Mouse (Mus musculus): ENCODE measurements around the gene Gm49510.

Gene Gm49510

DNA sequence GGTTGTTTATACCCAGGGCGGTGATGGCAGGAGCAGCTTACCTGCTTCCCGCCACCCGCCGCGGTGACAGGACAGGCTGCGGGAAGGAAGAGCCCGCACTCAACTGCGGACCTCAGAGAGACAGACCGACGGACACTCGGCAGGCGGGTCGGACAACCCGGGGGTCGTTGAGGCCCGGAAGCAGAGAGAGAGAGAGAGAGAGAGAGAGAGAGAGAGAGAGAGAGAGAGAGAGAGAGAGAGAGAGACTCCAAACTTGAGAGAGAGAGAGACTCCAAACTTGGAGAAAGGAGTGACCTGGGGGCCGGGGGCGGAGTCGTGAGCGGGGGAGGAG lies at the start of gene Gm49510:
Gm49510 (plus strand) TSS at position 259 of the 331 bp plus-strand sequence.
- in situ Hi-C loops (cut with MboI; ENCODE audit: low pct_unique_long_range_greater_than_20kb in 1 of 2, low sequenced_read_pairs in 2 of 2, unreplicated experiment in 1 of 2) = no loop called here

DNA sequence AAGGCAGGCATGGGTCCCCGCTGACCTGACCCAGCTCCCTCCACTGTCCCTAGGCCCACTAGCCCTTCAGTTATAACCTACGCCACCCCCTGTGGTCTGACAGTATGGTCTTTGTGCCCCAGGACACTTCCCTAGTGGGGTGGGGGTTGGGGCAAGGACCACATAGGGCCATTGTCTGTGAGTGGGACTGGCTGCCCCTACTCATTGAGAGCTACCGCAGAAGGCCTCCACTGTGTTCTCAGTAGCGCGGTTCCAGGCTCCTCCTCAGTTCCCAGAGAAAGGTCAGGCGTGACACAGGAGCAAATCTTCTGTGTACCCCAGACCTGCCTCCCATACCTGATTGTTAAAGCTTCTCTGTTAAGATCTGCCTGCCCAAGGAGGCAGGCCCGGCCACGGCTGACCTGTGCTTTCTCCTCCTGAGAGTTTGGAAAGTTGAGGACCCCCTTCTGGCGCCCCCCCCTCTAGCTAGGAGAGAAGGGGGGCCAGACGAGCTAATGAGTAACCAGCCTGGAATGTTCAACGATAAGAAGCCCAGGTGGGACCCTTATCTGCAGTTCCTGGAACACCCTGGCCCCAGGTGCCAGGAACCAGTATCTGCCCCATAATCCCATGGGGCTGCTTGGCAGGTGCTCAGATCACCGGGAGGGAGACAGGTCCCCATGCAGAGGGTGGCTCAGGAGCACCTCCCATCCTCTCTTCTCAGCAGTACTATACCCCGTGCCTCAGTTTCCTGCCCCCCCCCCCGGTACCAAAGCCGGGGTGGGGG lies 49.2 kb upstream of the Gm49510 start:
- in situ Hi-C loops (cut with MboI; ENCODE audit: low pct_unique_long_range_greater_than_20kb in 1 of 2, low sequenced_read_pairs in 2 of 2, unreplicated experiment in 1 of 2) = loop anchor here in 1 of 2 experiments (10.0 kb wide), 1 partner anchor 225 kb away; no protein-coding TSS in a partner anchor

DNA sequence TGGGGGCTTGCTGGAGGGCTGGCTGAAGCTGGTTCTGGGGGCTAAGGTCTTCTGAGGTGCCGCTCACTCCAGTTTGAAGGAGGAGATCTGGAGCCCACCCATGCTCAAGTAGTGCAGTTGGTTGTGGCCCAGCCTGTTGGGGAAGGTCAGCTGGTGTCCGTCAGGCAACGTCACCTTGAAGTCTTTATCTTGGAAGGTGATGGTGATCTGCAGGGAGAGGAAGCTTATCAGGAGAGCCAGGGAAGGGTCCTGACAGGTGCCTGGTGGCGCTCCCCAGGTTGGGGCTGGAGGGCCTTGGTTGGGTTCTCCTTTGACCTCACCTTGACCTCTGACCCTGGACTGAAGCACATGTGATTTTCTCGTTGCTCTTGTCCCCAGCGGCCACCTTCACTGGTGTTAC lies 48.5 kb upstream of the Gm49510 start:
- in situ Hi-C loops (cut with MboI; ENCODE audit: low pct_unique_long_range_greater_than_20kb in 1 of 2, low sequenced_read_pairs in 2 of 2, unreplicated experiment in 1 of 2) = loop anchor here in 1 of 2 experiments (10.0 kb wide), 1 partner anchor 226 kb away; no protein-coding TSS in a partner anchor

DNA sequence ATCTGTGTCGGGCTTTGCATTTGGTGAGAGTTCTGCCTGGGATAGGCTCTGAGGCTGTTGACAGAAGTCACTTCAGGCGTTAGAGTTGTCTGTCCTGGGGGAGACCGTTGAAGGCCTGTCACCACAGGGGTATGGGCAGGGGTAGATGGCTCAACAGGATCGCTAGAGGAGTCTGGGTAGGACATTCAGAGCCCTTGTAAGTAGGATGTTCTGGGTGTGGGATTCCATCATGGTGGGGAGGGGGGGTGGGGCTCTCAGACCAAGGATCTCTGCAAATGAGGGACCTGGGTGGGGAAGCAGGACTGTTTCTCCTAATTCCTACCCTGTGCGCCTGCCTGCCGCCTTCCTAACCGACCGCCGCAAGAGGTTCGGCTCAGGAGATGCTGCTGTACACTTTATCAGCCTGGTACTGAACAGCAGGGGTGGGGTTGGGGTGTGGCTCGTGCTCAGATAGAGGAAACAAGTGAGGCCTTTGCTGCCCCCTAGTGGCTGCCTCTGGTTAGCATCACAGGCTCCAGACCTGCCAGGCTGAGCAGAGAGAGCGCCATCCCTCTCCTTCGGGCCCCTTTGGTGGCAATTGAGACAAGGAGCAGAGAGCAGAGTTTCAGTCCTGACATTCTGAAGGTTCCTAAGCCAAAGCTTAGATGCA lies 47.8 kb upstream of the Gm49510 start:
- in situ Hi-C loops (cut with MboI; ENCODE audit: low pct_unique_long_range_greater_than_20kb in 1 of 2, low sequenced_read_pairs in 2 of 2, unreplicated experiment in 1 of 2) = loop anchor here in 1 of 2 experiments (10.0 kb wide), 1 partner anchor 227 kb away; no protein-coding TSS in a partner anchor

DNA sequence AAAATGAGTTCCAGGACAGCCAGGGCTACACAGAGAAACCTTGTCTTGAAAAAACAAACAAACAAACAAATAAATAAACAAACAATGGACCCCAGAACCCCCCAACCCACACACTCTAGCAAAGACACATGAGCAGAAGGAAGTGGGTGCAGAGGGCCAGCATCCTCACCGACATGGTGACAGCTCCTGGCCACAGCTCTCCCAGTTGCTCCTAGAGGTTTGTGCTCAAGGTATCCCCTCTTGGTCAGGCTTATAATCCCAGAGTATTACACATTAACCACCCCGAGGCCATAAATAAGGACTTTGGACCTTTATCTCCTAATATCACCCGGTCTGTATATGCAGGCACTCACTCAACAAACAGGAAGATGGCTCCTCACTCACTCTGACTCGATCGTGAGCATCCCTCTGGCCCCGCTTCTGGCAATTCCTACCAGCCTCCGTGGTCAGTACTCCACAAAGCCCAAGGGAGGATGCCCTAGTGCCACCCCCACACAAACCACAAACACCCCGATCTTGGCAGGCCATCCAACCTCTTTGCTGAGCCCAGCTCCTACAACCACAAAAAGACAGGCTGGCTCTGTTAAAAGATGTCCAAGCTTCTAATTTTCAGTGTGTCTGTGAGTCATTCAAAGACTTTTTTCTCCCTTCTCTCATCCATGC lies 44.0 kb upstream of the Gm49510 start, which contains the start of gene Lgals2:
Lgals2 (minus strand) TSS at position 227 of the 663 bp plus-strand sequence.
- in situ Hi-C loops (cut with MboI; ENCODE audit: low pct_unique_long_range_greater_than_20kb in 1 of 2, low sequenced_read_pairs in 2 of 2, unreplicated experiment in 1 of 2) = loop anchor here in 1 of 2 experiments (10.0 kb wide), 1 partner anchor 231 kb away; no protein-coding TSS in a partner anchor

DNA sequence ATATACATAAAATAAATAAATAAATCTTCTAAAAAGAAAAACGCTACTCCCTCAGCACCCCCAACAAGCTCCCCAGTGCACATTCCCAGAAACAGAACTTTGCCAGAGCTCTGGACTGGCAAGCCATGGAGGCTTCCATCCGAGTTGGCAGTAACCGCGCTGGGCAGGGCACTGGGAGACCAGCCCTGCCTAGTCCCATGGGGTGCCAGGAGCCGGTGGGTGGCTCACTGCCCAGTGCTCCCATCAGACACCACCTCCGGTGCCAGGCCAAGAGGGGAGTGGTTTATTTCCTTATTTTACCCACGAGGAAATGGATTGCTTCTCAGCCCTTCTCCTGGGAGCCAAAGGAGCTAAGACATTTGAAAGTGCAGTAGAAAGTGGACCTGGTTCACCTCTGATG lies 42.5 kb upstream of the Gm49510 start:
- in situ Hi-C loops (cut with MboI; ENCODE audit: low pct_unique_long_range_greater_than_20kb in 1 of 2, low sequenced_read_pairs in 2 of 2, unreplicated experiment in 1 of 2) = loop anchor here in 1 of 2 experiments (10.0 kb wide), 1 partner anchor 232 kb away; no protein-coding TSS in a partner anchor

DNA sequence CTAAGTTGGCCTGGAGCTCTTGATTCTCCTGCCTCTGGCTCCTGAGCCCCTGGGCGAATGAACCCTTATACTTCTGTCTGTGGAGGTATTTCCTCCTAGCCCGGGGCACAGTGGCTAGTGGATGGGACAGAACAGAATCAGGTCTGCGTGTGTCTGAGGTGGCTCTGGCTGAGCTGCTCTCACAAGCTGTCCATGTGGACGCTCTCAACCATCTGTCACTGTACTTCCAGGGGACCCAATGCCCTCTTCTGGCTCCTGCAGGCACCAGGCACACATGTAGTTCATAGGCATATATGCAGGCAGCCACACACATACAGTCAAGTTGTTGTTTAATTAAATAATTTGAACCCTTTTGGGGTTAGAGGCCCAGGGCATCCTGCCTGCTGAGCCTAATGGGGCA lies 40.2 kb upstream of the Gm49510 start:
- in situ Hi-C loops (cut with MboI; ENCODE audit: low pct_unique_long_range_greater_than_20kb in 1 of 2, low sequenced_read_pairs in 2 of 2, unreplicated experiment in 1 of 2) = loop anchor here in 1 of 2 experiments (10.0 kb wide), 1 partner anchor 235 kb away; no protein-coding TSS in a partner anchor

DNA sequence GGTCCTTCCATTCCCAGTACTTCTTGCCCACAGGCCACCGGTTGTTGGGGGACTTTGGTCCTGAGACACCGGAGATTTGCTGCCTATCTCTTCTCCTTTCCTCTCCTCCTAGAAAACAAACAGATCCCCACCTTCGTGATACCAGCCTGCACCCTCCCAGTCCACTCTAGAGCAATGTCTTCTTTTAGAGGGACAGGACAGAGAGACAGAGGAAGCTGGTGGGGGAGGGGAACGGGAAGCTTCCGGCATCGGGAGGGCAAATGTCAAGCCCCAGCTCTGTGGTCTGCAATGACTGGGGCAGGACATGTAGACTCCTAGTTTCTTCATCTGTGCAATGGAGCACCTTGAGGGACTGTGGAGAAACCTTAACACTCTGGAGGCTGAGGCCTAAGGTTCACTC lies 39.8 kb upstream of the Gm49510 start:
- in situ Hi-C loops (cut with MboI; ENCODE audit: low pct_unique_long_range_greater_than_20kb in 1 of 2, low sequenced_read_pairs in 2 of 2, unreplicated experiment in 1 of 2) = loop anchor here in 1 of 2 experiments (10.0 kb wide), 1 partner anchor 235 kb away; no protein-coding TSS in a partner anchor

DNA sequence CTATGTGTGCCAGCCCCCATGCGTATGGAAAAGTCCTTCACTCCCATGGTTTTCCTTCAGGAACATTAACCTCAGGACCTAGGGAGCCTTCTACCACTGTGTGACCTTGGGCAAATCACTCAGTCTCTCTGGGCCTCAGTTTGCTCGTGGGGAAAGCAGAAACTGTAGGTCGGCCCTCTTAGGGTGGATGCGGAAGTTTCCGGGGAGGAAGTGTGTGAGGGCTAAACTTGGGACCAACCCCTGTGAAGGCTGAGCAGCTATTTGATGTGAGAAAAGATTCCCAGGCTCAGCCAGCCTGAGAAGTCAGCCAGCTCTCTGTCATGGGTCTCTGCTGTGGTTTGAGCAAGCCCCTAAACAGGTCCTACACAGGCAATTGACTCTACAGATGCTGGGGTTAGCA lies 37.2 kb upstream of the Gm49510 start:
- in situ Hi-C loops (cut with MboI; ENCODE audit: low pct_unique_long_range_greater_than_20kb in 1 of 2, low sequenced_read_pairs in 2 of 2, unreplicated experiment in 1 of 2) = no loop called here

DNA sequence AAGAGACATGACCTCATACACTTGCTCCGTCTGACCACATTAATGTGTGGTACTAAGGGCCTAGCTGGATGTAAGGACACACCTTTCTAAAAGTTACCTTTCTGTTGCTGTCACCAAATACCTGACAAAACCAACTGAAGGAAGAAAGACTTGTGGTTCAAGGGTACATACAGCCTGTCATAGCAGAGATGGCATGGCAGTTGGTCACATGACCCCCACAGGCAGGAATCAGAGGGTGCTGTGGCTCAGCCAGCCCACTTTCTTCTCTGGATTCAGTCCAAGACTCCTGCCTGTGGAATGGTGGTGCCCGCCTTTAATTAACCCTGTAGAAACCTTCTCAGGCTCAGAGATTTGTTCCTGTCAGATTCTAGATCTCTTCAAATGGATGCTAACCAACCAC lies 36.3 kb upstream of the Gm49510 start:
- in situ Hi-C loops (cut with MboI; ENCODE audit: low pct_unique_long_range_greater_than_20kb in 1 of 2, low sequenced_read_pairs in 2 of 2, unreplicated experiment in 1 of 2) = no loop called here

DNA sequence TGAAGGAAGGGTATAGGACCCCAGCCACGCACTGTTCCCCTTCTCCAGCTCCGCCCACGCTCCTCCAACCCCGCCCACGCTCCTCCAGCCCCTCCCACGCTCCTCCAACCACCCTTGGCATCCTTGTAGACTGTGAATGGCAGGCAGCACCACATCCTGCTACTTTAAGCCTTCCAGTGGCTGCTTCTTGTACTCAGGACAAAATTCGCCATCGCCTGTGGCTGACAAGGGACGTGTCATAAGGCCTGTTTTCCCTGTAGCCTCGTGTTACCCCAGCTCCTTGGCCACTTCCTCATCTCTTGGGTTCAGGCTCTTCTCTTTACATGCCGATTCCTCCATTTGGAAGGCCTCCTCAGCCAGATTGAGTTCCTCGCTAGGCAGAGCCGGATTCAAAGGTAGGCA lies 35.6 kb upstream of the Gm49510 start:
- in situ Hi-C loops (cut with MboI; ENCODE audit: low pct_unique_long_range_greater_than_20kb in 1 of 2, low sequenced_read_pairs in 2 of 2, unreplicated experiment in 1 of 2) = no loop called here

DNA sequence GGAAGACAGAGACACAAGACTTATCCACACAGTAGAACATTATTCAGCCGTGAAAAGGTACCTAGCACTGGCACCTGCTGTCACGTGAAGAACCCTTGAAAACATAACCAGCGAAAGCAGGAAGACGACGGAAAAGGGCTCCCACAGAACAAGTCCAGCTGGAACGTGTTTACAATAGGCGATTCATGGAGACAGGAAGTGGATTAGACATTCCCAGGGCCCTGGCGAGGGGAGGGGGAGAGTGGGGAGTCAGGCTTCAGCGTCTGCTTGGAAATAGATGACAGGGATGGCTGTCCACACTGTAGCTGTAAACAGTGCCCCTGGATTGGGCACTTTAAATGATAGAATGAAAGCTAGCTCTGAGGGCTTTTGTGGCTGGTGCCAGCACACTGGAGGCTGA lies 31.1 kb upstream of the Gm49510 start:
- in situ Hi-C loops (cut with MboI; ENCODE audit: low pct_unique_long_range_greater_than_20kb in 1 of 2, low sequenced_read_pairs in 2 of 2, unreplicated experiment in 1 of 2) = no loop called here

DNA sequence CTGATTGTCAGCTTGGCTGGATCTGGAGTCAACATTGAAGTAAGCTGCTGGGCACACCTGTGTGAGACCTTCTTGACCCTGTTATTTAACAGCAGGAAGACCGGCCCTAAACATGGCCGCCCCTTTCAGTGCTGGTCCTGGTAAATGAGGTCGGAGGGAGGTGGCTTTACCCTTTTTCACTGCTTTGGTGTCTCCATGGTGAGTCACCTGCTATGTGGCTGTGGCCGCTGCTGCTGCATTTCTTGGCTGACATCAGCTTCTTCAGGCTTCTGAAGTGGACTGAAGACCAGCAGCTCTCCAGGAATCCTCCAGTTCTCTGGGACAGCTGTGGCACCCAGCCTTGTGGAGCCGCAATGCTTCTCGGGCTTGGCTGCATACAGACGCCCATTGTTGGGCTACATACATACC lies 30.6 kb upstream of the Gm49510 start:
- in situ Hi-C loops (cut with MboI; ENCODE audit: low pct_unique_long_range_greater_than_20kb in 1 of 2, low sequenced_read_pairs in 2 of 2, unreplicated experiment in 1 of 2) = no loop called here

DNA sequence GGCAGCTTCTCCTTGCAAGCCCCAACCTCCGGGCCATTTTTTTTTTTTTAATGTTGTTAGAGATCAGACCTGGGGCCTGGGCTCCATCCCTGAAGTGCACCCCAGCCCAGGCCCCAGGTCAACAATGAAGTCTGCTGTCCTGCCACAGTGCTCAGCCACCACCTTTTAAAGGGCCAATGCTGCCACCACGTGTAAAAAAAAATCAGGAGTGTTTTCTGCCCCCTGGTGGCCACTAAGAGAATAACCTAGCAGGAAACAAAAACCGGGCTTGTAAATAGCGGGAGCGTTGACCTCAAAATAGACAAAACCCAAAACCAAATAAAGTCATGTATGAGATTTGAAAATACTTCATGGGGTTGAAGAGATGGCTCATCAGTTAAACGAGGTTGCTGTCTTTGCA lies 29.7 kb upstream of the Gm49510 start:
- in situ Hi-C loops (cut with MboI; ENCODE audit: low pct_unique_long_range_greater_than_20kb in 1 of 2, low sequenced_read_pairs in 2 of 2, unreplicated experiment in 1 of 2) = no loop called here

DNA sequence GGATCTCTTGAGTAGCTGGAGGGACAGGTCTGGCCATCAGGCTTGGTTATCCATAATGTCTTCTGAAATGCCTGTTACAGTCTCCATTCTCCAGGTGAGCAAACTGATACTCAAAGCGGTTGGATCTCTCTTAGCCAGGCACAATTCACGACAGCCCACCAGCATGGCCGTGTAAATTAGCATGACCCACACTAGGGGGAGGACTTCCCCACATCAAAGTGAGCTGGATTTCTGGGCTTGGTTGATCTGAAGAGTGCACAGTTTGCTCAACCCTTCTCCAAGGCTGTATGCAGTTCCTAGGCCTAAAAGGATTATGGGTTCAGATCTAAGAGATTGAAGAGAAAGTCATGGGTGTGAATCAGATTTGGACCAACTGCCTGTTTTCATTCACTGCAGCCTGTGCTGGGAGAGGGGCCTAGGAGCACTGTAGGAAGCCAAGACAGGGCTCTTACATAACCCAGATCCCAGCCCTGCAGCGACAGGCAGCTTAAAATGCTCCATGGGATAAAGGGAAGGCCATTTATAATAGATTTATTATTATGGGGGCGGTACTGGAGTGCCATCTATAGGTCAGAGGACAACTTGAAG lies 27.4 kb upstream of the Gm49510 start:
- in situ Hi-C loops (cut with MboI; ENCODE audit: low pct_unique_long_range_greater_than_20kb in 1 of 2, low sequenced_read_pairs in 2 of 2, unreplicated experiment in 1 of 2) = no loop called here

DNA sequence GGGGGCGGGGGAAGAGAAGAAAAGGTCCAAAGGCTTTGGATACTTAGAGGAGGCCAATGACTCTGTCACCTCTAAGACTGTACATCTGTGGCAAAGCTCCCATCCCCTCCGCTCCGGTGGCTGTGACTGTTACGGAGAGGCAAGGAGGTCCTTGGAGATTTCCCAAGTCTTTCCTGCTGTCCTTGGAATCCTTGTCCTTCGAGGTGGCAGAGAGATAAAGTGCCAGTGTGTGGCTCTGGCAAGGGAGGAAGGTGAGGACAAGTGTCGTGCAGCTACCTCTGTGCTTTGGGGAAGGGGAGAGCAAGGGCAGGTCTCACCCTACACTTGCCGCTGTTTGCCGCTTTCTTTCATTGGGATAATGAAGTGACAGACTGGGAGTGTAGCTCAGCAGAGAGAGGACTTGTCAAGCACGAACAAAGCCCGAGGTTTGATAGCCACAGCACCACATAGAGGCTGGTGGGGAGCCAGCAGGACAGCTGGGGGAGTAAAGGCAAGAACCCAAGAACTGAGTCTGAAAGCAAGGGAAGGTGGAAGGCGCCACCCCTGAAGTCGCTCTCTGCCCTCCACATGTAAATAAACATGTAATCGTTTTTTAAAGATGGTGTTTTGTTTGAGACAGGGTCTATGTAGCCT lies 25.5 kb upstream of the Gm49510 start:
- in situ Hi-C loops (cut with MboI; ENCODE audit: low pct_unique_long_range_greater_than_20kb in 1 of 2, low sequenced_read_pairs in 2 of 2, unreplicated experiment in 1 of 2) = no loop called here

DNA sequence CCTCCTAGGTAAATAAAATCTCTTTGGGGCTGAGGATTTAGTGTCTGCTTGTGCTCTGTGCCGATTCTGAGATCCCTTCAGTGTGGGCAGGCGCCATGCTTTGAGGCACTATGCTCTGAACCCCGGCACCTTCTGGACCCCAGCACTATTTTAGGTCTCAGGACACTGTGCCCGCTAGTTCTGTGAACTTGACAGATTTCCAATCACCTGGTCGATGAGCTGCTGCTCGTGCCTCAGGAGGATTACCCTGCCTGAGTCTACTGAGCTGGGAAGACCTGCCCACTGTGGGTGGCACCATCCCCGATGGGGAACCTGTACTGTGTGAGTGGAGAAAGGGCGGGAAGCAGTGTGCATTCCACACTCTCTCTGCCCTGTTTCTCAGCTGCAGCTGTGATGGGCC lies 24.5 kb upstream of the Gm49510 start:
- in situ Hi-C loops (cut with MboI; ENCODE audit: low pct_unique_long_range_greater_than_20kb in 1 of 2, low sequenced_read_pairs in 2 of 2, unreplicated experiment in 1 of 2) = no loop called here

DNA sequence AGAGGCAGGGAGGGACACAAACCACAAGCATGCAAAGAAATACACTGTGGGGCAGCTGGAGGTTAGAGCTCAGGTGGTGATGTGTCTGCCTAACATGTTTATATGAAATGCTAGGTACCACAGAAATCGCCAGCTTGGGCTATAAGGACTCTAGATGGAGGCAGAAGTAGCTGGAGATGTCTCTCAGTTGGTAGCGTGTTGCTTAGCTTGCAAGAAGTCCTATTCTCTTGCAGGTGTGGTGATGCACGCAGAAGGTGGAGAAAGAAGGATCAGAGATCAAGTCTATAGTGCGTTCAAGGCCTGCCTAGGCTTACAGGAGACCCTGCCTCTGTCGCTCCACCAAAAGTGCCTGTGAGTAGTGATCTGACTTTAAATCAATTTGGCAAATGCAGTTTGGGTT lies 23.9 kb upstream of the Gm49510 start:
- in situ Hi-C loops (cut with MboI; ENCODE audit: low pct_unique_long_range_greater_than_20kb in 1 of 2, low sequenced_read_pairs in 2 of 2, unreplicated experiment in 1 of 2) = no loop called here

All from mouse embryonic stem cell (cell line).